Mouse (Mus musculus): ENCODE measurements at regions not wholly inside any gene's neighbourhood (a gene's known extent, or its start where the extent isn't known, plus 50 kb on each side); places are given as distances from the start of the nearest gene placed in this dataset.

GRCm38 (mm10) chr13:6060229-6060845, 199.1 kb downstream of the Klf6 start:
- Histone ChIP-seq H3K9ac (no peak overlapping the region), H3K4me1 (peaks cover 11% of the 10 kb centered on the region), H3K27me3 (no peaks in the 10 kb centered on the region), H3K4me2 (no peak overlapping the region), H3K36me3 (no peaks in the 10 kb centered on the region), H3K9me3 (no peaks in the 10 kb centered on the region), H3K4me3 (no peak overlapping the region), H3K27ac (0 out of 2 replicates have a peak overlapping the region, but pooled peaks have one; percentile 11)
- no peak for ATAC-seq (ENCODE audit: borderline replicate concordance, extremely low read depth, low FRiP score, low TSS enrichment)
- 34% methylated on average over 8 of the region's 8 CpGs for WGBS

- H3K9me3 ChIP-seq = no peaks in the 10 kb centered on the region
- peaks cover 11% of the 10 kb centered on the region for H3K4me1 ChIP-seq
- H3K4me3 ChIP-seq = no peak overlapping the region
- no peak overlapping the region for H3K27ac ChIP-seq
- no peaks in the 10 kb centered on the region for H3K27me3 ChIP-seq
- WGBS = 63% methylated on average over 4 of the region's 4 CpGs
- no peaks in the 10 kb centered on the region for H3K36me3 ChIP-seq
- H3K9ac ChIP-seq = no peak overlapping the region
- no peak for ATAC-seq (ENCODE audit: borderline replicate concordance, extremely low read depth, low FRiP score, low TSS enrichment)
- no peak overlapping the region for H3K4me2 ChIP-seq
These were observed 201.0 kb downstream of the Klf6 start for GRCm38 (mm10) chr13:6062305-6062704.

GRCm38 (mm10) chr13:6062729-6063386, 201.6 kb downstream of the Klf6 start:
- WGBS = 75% methylated on average over 3 of the region's 3 CpGs
- Histone ChIP-seq H3K4me1 (peaks cover 11% of the 10 kb centered on the region), H3K9me3 (no peaks in the 10 kb centered on the region), H3K4me3 (no peak overlapping the region), H3K27me3 (no peaks in the 10 kb centered on the region), H3K4me2 (no peak overlapping the region), H3K9ac (no peak overlapping the region), H3K27ac (no peak overlapping the region), H3K36me3 (no peaks in the 10 kb centered on the region)
- ATAC-seq (ENCODE audit: borderline replicate concordance, extremely low read depth, low FRiP score, low TSS enrichment) = no peak

GRCm38 (mm10) chr13:6076978-6077825, 215.9 kb downstream of the Klf6 start:
- Histone ChIP-seq H3K4me1 (no peaks in the 10 kb centered on the region), H3K4me3 (no peak overlapping the region), H3K9ac (no peak overlapping the region), H3K4me2 (no peak overlapping the region), H3K27me3 (no peaks in the 10 kb centered on the region), H3K36me3 (no peaks in the 10 kb centered on the region), H3K9me3 (no peaks in the 10 kb centered on the region), H3K27ac (no peak overlapping the region)
- whole genome bisulfite sequencing = 71% methylated on average over 4 of the region's 4 CpGs
- no peak for ATAC-seq (ENCODE audit: borderline replicate concordance, extremely low read depth, low FRiP score, low TSS enrichment)

- H3K4me1 ChIP-seq = no peaks in the 10 kb centered on the region
- H3K36me3 ChIP-seq = no peaks in the 10 kb centered on the region
- H3K4me3 ChIP-seq = no peak overlapping the region
- H3K9me3 ChIP-seq = no peaks in the 10 kb centered on the region
- H3K4me2 ChIP-seq = no peak overlapping the region
- H3K27me3 ChIP-seq = no peaks in the 10 kb centered on the region
- no peak overlapping the region for H3K27ac ChIP-seq
- ATAC-seq (ENCODE audit: borderline replicate concordance, extremely low read depth, low FRiP score, low TSS enrichment) = no peak
- no peak overlapping the region for H3K9ac ChIP-seq
- 33% methylated on average over 2 of the region's 2 CpGs for WGBS
These were observed 224.6 kb downstream of the Klf6 start for GRCm38 (mm10) chr13:6085891-6086290.

- Histone ChIP-seq H3K9ac (no peak overlapping the region), H3K27me3 (no peaks in the 10 kb centered on the region), H3K4me1 (no peaks in the 10 kb centered on the region), H3K27ac (no peak overlapping the region), H3K36me3 (no peaks in the 10 kb centered on the region), H3K4me3 (no peak overlapping the region), H3K9me3 (no peaks in the 10 kb centered on the region), H3K4me2 (no peak overlapping the region)
- ATAC-seq (ENCODE audit: borderline replicate concordance, extremely low read depth, low FRiP score, low TSS enrichment) = no peak
- 83% methylated on average over 7 of the region's 7 CpGs for WGBS
These were observed 247.9 kb downstream of the Klf6 start for GRCm38 (mm10) chr13:6109018-6109657.

- H3K9ac ChIP-seq = no peak overlapping the region
- no peaks in the 10 kb centered on the region for H3K4me1 ChIP-seq
- no peaks in the 10 kb centered on the region for H3K36me3 ChIP-seq
- H3K9me3 ChIP-seq = no peaks in the 10 kb centered on the region
- no peak overlapping the region for H3K4me2 ChIP-seq
- no peak overlapping the region for H3K27ac ChIP-seq
- no peaks in the 10 kb centered on the region for H3K27me3 ChIP-seq
- 80% methylated on average over 1 of the region's 1 CpGs for WGBS
- no peak for ATAC-seq (ENCODE audit: borderline replicate concordance, extremely low read depth, low FRiP score, low TSS enrichment)
- H3K4me3 ChIP-seq = no peak overlapping the region
These were observed 258.4 kb downstream of the Klf6 start for GRCm38 (mm10) chr13:6119703-6120102.

- Histone ChIP-seq H3K4me1 (no peaks in the 10 kb centered on the region), H3K27ac (no peak overlapping the region), H3K4me3 (no peak overlapping the region), H3K9ac (no peak overlapping the region), H3K36me3 (no peaks in the 10 kb centered on the region), H3K4me2 (no peak overlapping the region), H3K27me3 (no peaks in the 10 kb centered on the region), H3K9me3 (no peaks in the 10 kb centered on the region)
- 91% methylated on average over 1 of the region's 1 CpGs for WGBS
- ATAC-seq (ENCODE audit: borderline replicate concordance, extremely low read depth, low FRiP score, low TSS enrichment) = no peak
These were observed 266.0 kb downstream of the Klf6 start for GRCm38 (mm10) chr13:6127311-6127710.

- no peak for ATAC-seq (ENCODE audit: borderline replicate concordance, extremely low read depth, low FRiP score, low TSS enrichment)
- Histone ChIP-seq H3K27ac (no peak overlapping the region), H3K4me3 (no peak overlapping the region), H3K9ac (no peak overlapping the region), H3K4me1 (no peaks in the 10 kb centered on the region), H3K4me2 (no peak overlapping the region), H3K27me3 (no peaks in the 10 kb centered on the region), H3K36me3 (no peaks in the 10 kb centered on the region), H3K9me3 (no peaks in the 10 kb centered on the region)
- WGBS = 67% methylated on average over 1 of the region's 1 CpGs
These were observed 267.6 kb downstream of the Klf6 start for GRCm38 (mm10) chr13:6128903-6129302.

GRCm38 (mm10) chr13:6131363-6131762, 270.1 kb downstream of the Klf6 start:
- no peak overlapping the region for H3K4me2 ChIP-seq
- no peaks in the 10 kb centered on the region for H3K9me3 ChIP-seq
- WGBS = 50% methylated on average over 2 of the region's 2 CpGs
- H3K27ac ChIP-seq = no peak overlapping the region
- H3K9ac ChIP-seq = no peak overlapping the region
- H3K4me1 ChIP-seq = no peaks in the 10 kb centered on the region
- no peaks in the 10 kb centered on the region for H3K36me3 ChIP-seq
- H3K27me3 ChIP-seq = no peaks in the 10 kb centered on the region
- H3K4me3 ChIP-seq = no peak overlapping the region
- ATAC-seq (ENCODE audit: borderline replicate concordance, extremely low read depth, low FRiP score, low TSS enrichment) = no peak

GRCm38 (mm10) chr13:6137170-6137569, 275.9 kb downstream of the Klf6 start:
- H3K4me2 ChIP-seq = no peak overlapping the region
- no peaks in the 10 kb centered on the region for H3K9me3 ChIP-seq
- no peak overlapping the region for H3K9ac ChIP-seq
- H3K27ac ChIP-seq = no peak overlapping the region
- 33% methylated on average over 4 of the region's 4 CpGs for WGBS
- no peaks in the 10 kb centered on the region for H3K4me1 ChIP-seq
- H3K4me3 ChIP-seq = no peak overlapping the region
- no peaks in the 10 kb centered on the region for H3K27me3 ChIP-seq
- H3K36me3 ChIP-seq = no peaks in the 10 kb centered on the region
- no peak for ATAC-seq (ENCODE audit: borderline replicate concordance, extremely low read depth, low FRiP score, low TSS enrichment)

- H3K4me3 ChIP-seq = no peak overlapping the region
- H3K9me3 ChIP-seq = no peaks in the 10 kb centered on the region
- H3K36me3 ChIP-seq = no peaks in the 10 kb centered on the region
- no peaks in the 10 kb centered on the region for H3K27me3 ChIP-seq
- ATAC-seq (ENCODE audit: borderline replicate concordance, extremely low read depth, low FRiP score, low TSS enrichment) = no peak
- H3K4me2 ChIP-seq = no peak overlapping the region
- 61% methylated on average over 2 of the region's 2 CpGs for WGBS
- no peak overlapping the region for H3K9ac ChIP-seq
- H3K4me1 ChIP-seq = no peaks in the 10 kb centered on the region
- no peak overlapping the region for H3K27ac ChIP-seq
These were observed 281.5 kb downstream of the Klf6 start for GRCm38 (mm10) chr13:6142771-6143170.
